Mouse (Mus musculus) splenic B cell, adult 2 months (primary cell): ENCODE measurements around the gene Pik3ip1.

ENCODE experiments used
- DNase-seq: peaks from one replicate; pipeline ENCODE4 v3.0.0-alpha.2; 2011; ENCODE audit warnings: low read depth, low spot score
- H3K27me3 ChIP-seq: 2 replicates; pipeline ENCODE4 v1.6.1; 2012; ENCODE audit warnings: mild to moderate bottlenecking, low read length, moderate library complexity, mixed read lengths; ENCODE audit not compliant: control insufficient read depth, poor library complexity, insufficient read depth, severe bottlenecking
- H3K36me3 ChIP-seq: 2 replicates; pipeline ENCODE4 v1.6.1; 2012; ENCODE audit warnings: mild to moderate bottlenecking, low read length, moderate library complexity, mixed read lengths; ENCODE audit not compliant: control insufficient read depth, poor library complexity, insufficient read depth, severe bottlenecking

Gene Pik3ip1

GRCm38 (mm10) chr11:3293361-3293760 is 36.8 kb upstream of the Pik3ip1 start:
- Histone ChIP-seq H3K27me3 (no peaks in the 10 kb centered on the region), H3K36me3 (peaks cover 4% of the 10 kb centered on the region; the same call in 1 of the 2 replicates)
- no peak for DNase-seq

GRCm38 (mm10) chr11:3294641-3295040 is 35.6 kb upstream of the Pik3ip1 start:
- Histone ChIP-seq H3K27me3 (no peaks in the 10 kb centered on the region), H3K36me3 (peaks cover 8% of the 10 kb centered on the region; the same call in 1 of the 2 replicates)
- no peak for DNase-seq

GRCm38 (mm10) chr11:3296056-3296455 is 34.1 kb upstream of the Pik3ip1 start:
- H3K36me3 ChIP-seq = peaks cover 9% of the 10 kb centered on the region
- no peak for DNase-seq
- no peaks in the 10 kb centered on the region for H3K27me3 ChIP-seq

GRCm38 (mm10) chr11:3297871-3298812 is 32.1 kb upstream of the Pik3ip1 start:
- peak; percentile 40 for DNase-seq
- no peaks in the 10 kb centered on the region for H3K27me3 ChIP-seq
- H3K36me3 ChIP-seq = peaks cover 12% of the 10 kb centered on the region

GRCm38 (mm10) chr11:3298813-3299185 is 31.4 kb upstream of the Pik3ip1 start:
- Histone ChIP-seq H3K27me3 (no peaks in the 10 kb centered on the region), H3K36me3 (peaks cover 16% of the 10 kb centered on the region)
- no peak for DNase-seq

GRCm38 (mm10) chr11:3301075-3301474 is 29.1 kb upstream of the Pik3ip1 start:
- DNase-seq = no peak
- Histone ChIP-seq H3K27me3 (no peaks in the 10 kb centered on the region), H3K36me3 (peaks cover 26% of the 10 kb centered on the region)

- no peak for DNase-seq
- Histone ChIP-seq H3K27me3 (no peaks in the 10 kb centered on the region), H3K36me3 (peaks cover 28% of the 10 kb centered on the region)
Observed at GRCm38 (mm10) chr11:3302385-3302784, 27.8 kb upstream of the Pik3ip1 start.

- no peaks in the 10 kb centered on the region for H3K27me3 ChIP-seq
- peaks cover 32% of the 10 kb centered on the region for H3K36me3 ChIP-seq
- DNase-seq = no peak
Observed at GRCm38 (mm10) chr11:3302792-3303191, 27.4 kb upstream of the Pik3ip1 start.

GRCm38 (mm10) chr11:3305821-3306220 is 24.4 kb upstream of the Pik3ip1 start:
- DNase-seq = no peak
- Histone ChIP-seq H3K27me3 (no peaks in the 10 kb centered on the region), H3K36me3 (peaks cover 34% of the 10 kb centered on the region)

- DNase-seq = no peak
- Histone ChIP-seq H3K36me3 (peaks cover 35% of the 10 kb centered on the region), H3K27me3 (no peaks in the 10 kb centered on the region)
Observed at GRCm38 (mm10) chr11:3307875-3308274, 22.3 kb upstream of the Pik3ip1 start.

GRCm38 (mm10) chr11:3309884-3310283 is 20.3 kb upstream of the Pik3ip1 start:
- H3K36me3 ChIP-seq = peaks cover 26% of the 10 kb centered on the region
- H3K27me3 ChIP-seq = no peaks in the 10 kb centered on the region
- DNase-seq = peak; percentile 24

GRCm38 (mm10) chr11:3310789-3311585 is 19.2 kb upstream of the Pik3ip1 start:
- Histone ChIP-seq H3K27me3 (no peaks in the 10 kb centered on the region), H3K36me3 (peaks cover 19% of the 10 kb centered on the region)
- DNase-seq = no peak

- no peak for DNase-seq
- Histone ChIP-seq H3K27me3 (no peaks in the 10 kb centered on the region), H3K36me3 (peaks cover 17% of the 10 kb centered on the region)
Observed at GRCm38 (mm10) chr11:3311586-3312347, 18.4 kb upstream of the Pik3ip1 start.

GRCm38 (mm10) chr11:3313294-3313693 is 16.9 kb upstream of the Pik3ip1 start:
- no peak for DNase-seq
- H3K27me3 ChIP-seq = no peaks in the 10 kb centered on the region

More at GRCm38 (mm10) chr11:3313294-3313693, 16.9 kb upstream of the Pik3ip1 start:
- H3K36me3 ChIP-seq = peaks cover 9% of the 10 kb centered on the region
